Mouse (Mus musculus) embryo, embryonic 11 days (tissue): Measurements from ENCODE around the gene Ptbp1.

Experiments
- DNase-seq: peaks from one replicate; pipeline ENCODE4 v3.0.0-alpha.2; 2015

The Ptbp1 gene

DNA sequence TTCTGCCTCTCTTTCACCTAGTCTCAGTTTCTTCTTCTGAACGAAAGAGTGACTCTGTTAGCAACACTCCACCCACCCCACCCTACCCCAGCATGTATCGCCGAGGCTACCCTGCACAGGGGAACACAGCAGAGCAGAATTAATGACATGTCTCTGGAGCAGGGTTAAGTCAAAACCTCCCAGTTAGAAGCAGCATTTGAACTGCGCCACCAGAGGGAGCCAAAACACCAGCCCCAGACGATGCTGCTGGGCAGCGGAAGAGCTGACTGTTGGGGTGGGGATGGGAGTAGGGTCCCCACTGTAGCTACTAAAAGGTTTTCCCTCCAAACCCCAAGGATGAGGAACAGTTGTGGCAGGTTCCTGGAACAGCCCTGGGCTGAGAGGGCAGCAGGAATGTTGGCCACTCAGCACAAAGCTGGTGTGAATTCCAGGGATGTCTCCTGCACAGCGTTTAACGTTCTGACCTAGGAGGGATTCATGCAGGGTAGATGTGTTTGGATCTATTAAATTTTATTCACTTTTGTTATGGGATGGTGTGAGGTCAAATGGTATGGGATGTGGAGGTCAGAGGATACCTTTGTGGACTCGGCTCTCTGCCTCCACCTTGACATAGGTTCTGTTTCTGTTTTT, 19.3 kb upstream of the Ptbp1 start:
- DNase-seq: peak; percentile 85

DNA sequence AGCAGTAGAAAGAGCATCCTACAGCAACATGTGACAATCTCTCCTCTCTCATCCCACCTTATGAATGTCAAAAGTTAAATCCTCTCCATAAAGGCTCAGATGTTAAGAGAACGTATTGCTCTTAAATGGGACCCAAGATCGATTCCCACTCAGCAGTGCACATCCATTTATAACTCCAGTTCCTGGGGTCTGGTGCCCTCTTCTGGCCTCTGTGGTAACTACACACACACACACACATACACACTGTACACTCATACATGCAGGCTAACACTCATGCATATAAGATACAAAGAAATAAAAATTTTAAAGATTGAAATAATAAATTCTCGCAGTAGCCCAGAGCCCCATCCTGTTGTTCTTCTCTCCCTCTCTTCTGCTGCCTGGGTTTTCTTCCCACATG, 17.3 kb upstream of the Ptbp1 start:
- DNase-seq: no peak

DNA sequence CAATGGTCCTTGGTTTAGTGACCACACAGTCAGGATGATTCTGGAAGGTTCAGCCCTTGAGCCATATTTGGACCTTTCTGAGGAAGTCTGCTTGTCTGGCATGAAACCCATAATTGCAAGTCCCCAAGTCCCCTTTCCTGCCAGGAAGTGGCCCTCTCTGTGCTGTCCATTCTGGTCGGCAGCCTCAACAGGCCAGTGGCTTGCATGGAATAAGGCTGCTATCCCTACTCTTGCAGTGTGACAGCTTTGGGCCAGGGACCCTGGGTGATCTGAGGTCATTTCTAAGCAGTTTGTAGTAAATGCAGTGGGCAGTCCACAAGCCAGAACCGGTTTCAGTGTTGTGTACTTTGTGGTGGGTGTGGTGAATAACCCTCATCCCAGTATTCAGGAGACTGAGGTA, 16.1 kb upstream of the Ptbp1 start:
- DNase-seq: no peak

DNA sequence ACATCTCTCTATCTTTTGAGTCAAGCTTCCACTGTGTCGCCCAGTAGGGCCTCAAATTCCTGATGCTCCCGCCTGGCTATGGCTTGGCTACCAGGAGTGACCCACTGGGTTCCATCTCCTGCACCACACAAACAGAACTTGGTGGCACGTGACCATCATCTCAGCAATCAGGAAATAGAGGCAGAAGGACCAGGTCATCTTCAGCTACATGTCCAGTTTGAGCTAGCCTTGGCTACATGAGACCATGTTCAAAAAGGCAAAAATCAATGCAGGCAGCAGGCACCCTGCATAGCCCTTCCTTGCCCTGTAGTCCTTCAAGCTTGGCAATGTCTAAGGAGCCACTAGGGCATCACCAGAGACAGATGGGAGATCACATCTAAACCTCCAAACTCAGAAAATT, 14.1 kb upstream of the Ptbp1 start:
- no peak for DNase-seq

DNA sequence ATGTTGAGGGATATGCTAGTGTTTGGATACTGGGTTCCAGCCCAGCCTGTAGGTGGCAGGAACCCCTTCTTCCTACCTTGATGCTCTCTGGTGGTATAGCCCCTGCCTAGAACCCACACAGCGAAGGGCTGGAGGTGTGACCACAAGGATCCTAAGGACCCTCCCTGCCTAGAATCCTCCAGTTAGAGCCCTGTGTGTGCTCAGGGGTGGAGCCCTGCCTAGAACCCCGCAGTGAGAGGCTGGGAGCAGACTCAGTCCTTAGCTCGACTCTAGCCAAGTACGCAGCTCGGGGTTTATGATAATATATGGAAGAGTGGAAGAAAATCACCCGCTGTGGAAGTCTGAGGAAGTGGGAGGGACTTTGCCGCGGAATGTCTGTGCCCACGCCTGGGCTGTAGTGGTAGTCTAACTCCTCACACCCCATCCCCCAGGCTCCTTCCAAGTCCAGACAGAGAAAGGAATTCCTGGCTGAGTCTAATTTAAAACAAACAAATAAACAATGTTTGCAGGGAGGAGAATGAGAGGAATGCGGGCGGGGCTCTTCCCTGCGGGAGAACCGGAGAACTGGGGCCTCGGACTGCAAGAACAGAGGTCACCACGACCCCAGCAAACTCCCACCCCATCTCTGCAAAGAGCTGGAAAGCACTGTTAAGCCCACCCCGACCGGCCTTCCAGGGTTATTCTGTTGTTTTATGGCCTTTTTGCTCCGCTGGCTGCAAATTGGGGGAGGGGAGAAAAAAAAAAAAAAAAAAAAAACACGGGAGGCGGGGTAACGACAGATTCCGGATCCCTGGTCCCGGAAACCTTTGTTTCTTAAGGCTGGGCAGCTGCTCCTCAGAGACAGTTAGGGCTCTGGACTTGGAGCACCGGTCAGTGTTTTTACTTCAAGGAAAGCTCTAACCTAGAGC, 13.3 kb upstream of the Ptbp1 start:
- DNase-seq: peak; percentile 84

DNA sequence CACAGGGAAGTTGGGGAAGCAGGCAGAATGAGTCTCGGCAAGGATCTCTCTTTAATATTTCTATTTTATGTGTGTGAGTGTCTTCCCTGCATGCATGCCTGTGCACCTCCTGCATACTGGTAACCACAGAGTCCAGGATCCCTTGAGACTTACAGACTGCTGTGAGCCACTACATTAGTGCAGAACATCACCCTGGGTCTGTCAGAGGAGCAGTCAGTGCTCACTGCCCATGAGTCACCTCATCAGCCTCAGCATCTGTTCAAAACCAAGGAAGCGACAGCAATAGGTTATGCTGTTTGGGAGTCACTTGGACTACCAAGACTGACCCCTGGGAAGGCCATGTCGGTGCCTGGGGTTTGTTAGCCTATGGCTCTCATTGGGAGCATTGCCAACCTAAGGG, 11.9 kb upstream of the Ptbp1 start:
- DNase-seq: no peak

DNA sequence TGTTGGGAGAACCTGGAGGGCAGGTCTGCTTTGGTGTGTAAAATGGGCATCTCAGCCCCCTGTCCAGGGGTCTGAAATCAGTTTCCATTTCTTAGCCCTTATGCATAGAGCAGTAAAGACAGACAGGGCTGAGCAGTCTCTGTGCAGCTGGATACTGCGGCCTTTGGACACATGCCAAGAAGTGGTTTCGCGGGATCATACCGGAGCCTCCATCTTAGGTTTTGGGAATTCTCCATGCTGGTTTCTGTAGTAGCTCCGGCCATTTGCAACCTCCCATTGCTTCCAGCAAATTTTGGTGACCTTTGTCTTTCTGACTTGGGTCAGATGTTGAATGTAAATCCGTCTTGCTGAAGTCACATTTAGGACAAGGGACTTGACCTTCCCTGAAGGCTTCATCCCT, 10.8 kb upstream of the Ptbp1 start:
- DNase-seq: no peak

DNA sequence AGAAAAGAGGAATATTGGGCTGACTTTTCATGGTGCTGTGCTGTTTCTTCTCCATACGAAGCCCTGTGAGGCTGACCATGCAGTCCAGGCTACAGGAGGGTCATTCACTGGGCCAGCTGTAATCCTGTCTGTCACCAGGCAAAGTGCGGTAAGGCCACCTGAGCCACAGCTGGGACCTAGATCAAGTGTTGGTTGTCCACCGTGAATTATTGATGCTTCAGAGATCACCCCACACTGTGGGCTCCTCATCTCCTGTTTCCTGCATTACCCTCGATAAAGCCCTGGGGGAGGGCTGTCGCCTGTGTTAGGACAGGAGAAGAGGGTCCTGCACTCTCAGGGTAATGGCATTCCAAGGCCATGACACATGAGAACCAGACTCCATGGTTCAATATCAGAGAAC, 7.7 kb upstream of the Ptbp1 start:
- no peak for DNase-seq

DNA sequence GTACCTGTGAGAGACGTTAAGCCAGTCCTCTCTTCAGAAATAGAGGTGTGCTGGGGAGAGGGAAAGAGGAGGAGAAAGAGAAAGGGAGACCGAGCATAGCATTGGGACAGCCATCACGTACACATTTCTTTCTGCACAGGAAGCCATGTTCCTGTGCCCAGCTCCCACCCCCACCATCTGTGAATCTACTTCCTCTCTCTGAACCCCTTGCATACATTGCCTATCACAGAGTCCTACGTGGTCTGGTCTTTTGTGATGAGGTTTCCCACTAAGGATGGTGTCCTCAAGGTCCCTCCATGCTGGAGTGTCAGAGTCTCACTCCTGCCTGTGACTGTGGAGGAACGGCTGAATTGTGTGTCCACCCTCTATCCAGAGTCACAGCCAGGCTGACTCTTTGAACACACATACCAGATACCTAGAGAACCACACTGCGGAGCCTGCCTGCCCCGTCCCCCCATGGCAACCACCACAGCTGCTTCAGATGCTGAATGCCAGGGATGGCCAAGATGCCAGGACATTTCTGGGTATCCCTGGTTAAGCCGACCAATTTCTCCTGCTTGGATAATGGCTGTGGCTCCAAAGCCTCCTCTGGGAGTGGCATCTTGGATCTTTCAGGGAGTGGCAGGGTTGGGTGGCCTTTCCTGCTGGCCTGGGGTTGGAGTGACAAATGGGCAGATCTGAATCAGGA, 4.1 kb upstream of the Ptbp1 start:
- DNase-seq: no peak

DNA sequence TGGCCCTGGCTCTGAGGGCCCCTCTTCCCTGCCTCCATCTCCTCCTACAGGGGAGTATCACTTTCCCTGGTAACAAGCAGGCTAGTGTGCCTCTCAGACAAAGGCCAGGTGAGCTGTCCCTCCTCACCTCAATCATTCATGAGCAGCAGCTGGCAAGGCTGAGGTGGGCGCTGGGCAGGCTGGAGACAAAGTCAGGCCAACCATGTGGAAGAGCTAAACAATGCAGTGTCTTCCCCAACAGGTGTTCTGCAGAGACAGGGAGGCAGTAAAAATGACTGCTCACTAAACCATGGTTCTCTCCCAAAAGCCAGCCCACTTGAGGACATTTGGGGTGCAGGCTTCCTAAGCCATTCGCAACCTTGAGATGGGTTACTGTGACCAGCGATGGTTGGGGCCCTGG, 2.6 kb upstream of the Ptbp1 start:
- no peak for DNase-seq

DNA sequence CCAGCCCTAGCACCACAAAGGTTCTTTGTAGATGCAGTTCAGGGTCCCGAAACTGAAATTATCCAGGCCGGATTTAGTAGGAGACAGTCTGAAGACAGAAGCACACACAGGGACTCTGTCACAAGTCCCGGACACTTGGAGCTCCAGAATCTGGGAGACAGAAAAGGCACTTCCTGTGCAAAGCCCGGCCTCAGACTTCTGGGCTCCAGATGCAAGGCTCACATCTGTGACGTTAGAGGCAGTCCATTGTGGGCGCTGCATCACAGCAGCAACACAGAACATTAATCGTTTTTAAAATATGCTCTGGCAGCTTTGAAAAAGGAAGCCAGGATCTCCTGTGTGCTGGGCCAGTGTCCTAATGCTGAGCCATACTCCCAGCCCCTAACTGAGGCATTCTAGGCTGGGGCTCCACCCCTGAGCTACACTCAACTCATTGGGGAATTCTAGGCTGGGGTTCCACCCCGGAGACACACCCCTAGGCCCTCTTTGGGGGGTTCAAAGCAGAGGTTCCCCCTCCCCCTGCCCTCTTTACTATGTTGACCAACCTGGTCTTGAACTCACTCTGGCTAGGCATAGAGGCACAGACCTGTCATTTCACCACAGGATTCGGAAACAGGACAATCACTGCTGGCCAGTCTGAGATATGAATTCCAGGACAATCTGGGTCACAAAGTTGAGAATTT, 2.0 kb upstream of the Ptbp1 start:
- peak; percentile 56 for DNase-seq

DNA sequence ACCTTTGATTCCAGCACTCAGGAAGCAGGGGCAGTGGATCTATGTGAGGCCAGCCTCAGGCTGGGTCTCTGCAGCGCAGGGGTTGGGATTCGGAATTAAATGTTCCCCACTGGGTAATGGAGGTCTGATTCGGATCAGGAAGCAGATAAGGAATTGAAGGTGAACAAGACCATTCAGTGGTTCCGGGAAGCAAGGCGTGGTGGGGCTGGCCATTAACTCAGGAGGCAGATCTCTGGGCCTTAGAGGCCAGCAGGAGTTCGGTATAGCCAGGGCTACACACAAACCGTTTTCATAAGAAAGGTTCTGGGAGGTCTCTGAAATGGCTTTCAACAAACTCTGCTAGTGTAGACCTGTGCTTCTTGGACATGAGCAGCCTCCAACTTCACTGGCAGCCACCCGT, 1.4 kb upstream of the Ptbp1 start:
- DNase-seq: peak; percentile 15

DNA sequence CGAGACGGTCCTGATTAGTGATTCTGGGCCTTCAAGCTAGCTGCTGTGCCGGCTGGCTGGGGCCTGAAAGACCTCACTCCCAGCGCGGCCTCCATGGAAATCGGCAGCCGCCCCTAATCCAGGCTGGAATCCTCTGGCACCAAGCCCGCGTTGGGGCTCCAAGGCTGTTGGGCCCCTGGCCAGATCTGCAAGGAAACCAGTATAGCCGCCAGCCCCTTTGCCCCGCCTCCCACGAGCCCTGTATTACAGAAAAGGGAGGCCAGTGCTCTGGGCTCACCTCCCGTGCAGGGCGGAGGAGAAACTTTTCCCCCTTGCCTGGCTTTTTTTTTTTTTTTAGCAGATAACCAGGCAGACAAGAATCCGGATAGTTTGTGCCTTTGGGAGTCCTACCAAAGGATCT, 835 bp upstream of the Ptbp1 start:
- DNase-seq: peak; percentile 87

DNA sequence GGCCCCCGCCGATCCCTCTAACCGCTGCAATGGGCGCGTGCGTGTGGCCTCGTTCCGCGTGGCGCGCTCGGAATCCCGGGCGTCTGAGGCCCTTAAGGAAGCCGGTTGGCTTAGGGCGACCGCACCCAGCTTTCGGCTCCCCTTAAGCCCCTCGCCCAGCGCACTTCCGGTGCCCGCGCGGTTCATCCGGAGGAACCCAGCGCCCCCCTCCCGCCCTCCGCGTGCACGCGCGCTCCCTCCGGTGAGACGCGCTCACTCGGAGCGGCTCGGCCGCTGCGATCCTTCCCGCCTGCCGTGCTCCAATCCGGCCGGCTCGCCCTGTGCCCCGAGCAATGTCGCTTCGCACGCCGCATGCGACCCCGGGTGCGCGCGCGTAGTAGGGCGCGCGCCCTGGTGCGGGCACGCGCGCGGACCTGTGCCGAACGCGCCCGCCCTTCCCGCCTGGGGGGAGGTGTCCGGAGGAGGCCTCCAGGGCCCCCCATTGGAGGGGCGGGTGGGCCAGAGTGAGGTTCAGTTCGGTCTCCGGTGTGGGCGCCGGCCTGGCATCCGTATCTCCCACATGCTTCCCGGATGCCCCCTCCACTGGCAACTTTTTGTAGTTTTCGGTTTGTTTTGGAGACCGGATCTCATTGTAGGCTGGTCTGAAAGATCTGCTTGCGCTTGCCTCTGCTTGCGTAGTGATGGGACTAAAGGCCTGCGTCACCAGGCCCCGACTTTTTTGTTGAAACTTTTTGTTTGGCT, 744 bp downstream of the Ptbp1 start:
- peak; percentile 91 for DNase-seq

DNA sequence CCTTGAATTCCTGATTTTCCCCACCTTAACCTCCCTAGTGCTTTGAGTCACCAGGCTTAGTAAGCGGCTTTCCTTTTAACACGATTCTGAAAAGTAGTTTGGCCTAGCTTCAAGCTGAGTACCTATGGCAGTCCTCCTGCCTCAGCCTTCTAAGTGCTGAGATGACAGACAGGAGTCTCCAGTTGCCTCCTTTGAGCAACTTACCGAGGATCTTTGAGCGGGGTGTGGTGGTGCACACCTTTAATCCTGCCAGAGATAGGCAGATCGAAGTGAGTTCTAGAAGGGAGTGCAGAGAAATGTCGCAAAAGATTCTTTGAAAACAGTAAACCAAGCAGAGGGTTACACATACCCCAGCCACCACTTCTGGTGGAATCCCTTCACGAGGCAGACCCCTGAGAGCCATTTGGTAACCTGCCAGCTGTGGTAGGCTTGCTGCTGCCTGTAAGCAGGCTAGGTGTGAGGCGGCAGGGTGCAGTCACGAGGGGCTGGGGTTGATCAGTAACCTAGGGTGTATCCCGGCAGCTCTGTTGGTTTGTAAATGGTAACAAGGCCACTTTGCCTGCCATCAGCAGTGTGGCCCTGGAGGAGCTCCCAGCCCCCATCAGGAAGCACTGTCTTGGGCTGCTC, 1.4 kb downstream of the Ptbp1 start:
- DNase-seq: peak; percentile 19

DNA sequence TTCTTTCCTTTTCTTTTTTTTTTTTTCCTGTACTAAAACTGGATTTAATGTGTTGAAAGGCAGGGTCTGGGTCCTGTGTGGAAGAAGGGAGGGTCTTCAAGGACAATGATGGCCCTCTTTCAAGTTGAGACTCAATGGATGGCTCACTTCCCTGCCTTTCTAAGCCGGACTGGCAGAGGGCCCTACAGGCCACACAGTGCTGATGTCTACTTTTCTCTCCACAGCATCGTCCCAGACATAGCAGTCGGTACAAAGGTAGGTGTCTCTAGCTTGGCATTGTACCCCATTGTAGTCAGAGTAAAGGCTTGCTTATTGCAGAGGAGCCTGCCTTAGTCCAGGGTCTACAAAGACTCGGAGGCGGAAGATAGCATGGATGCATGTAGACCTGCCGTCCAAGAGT, 2.1 kb downstream of the Ptbp1 start:
- no peak for DNase-seq

DNA sequence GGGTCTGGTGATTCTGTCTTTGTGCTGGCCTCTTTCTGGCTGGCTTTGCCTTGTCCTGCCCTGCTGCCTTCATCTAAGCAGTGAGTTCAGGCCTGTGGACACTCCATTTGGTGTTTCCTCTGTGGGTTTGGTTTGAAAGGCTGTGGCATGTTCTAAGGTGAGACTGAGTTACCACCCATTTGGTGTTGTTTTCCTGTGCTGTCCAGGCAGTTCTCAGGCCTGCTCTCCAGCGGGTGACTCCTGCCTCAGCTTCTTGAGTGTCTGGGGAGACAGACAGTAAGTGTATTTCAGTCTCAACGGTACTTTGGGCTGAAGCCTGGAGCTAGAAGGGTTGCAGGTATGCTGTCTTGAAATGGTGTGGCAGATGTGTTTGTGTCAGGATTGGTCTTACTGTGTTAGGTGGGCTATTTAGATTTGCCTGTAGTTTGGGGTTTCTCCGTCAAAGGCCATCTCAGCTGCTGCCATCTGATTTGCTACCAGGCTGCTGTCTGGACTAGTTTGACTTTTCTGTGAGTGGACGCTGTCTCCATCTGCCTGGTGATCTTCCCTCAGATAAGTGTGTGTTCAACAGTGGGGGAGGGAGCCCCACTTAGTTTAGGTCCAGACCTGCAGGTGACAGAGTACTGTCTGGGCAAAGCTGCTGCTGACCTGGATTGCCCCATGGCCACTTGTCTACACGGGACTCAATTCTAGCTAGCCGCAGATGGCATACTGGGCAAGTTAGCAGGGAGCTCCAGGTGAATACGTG, 2.7 kb downstream of the Ptbp1 start:
- DNase-seq: no peak

DNA sequence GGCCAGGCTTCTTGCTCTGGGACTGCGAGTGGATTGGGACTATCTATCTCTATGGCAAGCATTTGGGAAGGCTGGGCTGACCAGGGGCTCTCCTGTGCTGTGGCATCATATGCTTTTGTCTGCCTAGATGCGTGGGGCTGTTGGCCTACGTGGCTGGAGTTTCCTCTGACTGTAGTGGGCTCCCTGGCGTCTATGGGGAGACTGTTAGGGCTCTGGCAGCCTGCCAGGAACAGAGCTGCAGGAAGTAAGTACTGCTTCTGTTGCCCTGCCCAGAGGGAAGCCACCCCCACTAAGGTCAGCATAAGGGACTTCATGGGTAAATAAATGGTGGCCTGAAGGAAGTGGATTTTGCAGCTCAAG, 3.2 kb downstream of the Ptbp1 start:
- DNase-seq: peak; percentile 27

DNA sequence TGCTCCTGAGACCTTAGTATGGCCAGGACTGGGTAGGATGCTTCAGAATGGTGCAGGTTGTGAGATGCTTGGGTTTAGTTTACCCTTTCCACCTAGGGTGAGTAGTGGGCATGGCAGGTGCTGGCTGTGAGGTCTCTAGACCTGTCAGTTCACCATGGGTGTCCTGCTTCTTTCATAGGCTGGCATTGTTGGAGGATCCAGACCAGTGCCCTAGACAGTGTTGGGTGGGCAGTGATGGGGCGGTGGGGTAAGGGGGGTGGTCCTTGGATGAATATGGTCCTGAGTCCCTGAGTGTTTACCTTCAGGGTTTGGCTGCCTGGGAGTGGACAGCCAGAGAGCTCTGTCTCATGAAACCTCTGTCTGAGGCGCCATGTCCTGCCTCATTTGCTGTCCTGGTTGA, 3.7 kb downstream of the Ptbp1 start:
- no peak for DNase-seq

DNA sequence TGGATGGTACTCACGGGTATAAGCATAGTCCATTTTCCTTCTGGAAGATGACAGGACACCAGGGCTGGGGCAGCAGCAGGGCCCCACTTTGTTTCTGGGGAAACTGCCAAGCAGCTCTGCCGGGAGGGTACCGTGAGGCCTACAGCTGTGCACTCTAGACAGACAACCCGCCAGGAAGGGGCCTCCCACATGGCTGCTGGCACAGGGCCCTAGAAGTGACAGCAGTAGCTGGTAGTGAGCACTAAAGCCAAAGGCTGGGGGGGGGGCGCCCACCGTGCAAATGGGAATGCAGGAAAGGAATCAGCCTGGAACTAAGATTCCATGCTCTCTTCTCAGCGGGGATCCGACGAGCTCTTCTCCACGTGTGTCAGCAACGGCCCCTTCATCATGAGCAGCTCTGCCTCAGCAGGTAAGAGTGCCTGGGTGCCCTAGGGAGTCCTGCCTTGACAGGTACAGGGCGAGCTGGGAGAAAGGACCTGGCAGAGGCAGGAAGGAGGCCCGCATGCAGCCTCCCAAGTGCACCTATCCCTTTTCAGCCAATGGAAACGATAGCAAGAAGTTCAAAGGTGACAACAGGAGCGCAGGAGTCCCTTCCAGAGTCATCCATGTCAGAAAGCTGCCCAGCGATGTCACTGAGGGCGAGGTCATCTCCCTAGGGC, 4.3 kb downstream of the Ptbp1 start:
- no peak for DNase-seq

DNA sequence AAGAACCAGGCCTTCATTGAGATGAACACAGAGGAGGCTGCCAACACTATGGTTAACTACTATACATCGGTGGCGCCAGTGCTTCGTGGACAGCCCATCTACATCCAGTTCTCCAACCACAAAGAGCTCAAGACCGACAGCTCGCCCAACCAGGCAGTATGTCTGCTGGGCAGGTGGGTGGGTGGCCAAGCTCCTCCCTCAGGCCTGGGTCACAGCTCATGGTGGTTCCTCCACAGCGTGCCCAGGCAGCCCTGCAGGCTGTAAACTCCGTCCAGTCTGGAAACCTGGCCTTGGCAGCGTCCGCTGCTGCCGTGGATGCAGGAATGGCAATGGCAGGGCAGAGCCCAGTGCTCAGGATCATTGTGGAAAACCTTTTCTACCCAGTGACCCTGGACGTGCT, 4.9 kb downstream of the Ptbp1 start:
- DNase-seq: no peak
